Mouse (Mus musculus) cortical plate, adult 2 months (tissue): ENCODE data around the gene Cdh5.

Experiments
- CTCF ChIP-seq: fragments of 200-500 bp; IDR thresholded peaks from 2 replicates; pipeline ENCODE4 v1.5.1; 2011; ENCODE audit warnings: mild to moderate bottlenecking, control low read depth, low read length; ENCODE audit not compliant: insufficient read depth; ENCODE audit errors: extremely low read depth
- POLR2A ChIP-seq: fragments of 200-500 bp; IDR thresholded peaks from 2 replicates; pipeline ENCODE4 v1.6.1; 2011; ENCODE audit warnings: mild to moderate bottlenecking, low read length, control low read depth; ENCODE audit not compliant: insufficient read depth; ENCODE audit errors: extremely low read depth

DNA sequence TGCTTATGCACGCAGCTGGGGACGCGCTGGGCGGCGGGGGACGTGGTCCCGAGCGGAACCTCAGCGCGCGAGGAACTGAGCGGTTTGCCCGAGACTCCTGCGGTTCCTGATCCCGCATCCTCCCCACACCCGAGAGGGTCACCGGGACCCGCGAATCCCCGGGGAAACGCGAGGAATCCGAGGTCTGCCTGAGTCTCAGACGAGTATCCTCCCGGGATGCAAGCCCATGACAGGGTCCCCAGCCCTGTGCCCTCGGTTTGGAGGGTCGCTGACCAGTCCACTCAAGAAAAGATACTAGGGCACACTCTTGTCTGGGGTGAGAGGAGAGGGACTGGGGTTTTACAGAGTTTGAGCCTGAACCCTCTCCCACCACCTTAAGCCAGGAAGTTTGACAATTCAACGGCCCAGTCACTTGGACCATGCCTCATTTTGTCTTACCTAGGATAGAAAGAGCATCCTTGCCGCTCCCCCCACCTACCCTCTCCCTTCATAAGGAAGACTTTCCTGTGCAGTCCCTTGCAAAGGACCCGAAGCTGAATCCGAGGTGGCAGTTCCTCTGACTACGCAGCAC, 69.7 kb downstream of the Cdh5 start:
- TF ChIP-seq POLR2A = no peak
- TF ChIP-seq CTCF = no peak
